Mouse (Mus musculus): ENCODE data around the gene Cenpu. TPM values are rescaled to one million over a fixed set of nuclear protein-coding genes. Genes with fewer than 3 reads are reported as not detected.
A peak's percentile ranks its signal among the peaks of the same experiment; 100 is the strongest.
"Not testable (repeated sequence)": the region's sequence is repeated elsewhere in the genome, so short reads cannot be mapped to it uniquely, and the experiment has no call there.

Cenpu gene
- polyA plus RNA-seq, 1 experiment from 2014 or later, result 18.6 TPM

DNA sequence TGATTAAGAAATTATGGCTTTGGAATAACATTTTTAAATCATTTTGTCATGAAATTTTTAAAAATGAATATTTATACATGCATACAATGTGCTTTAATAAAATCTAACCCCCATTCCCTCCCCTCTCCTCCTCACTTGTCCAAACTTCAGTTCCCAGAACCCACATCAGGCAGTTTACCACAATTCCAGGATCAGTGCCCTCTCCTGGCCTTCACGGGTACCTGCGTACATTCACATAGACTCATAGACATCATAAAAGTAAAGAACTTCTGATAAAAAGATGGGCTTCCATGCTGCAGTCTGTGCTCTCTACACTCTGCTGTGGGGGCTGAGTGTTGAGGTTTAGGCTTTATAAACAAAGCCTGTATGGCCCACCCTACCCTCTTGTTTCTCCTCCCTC is 17.1 kb downstream of the Cenpu start:
- H3K36me3 ChIP-seq (ENCODE audit: inconsistent target), result no peaks in the 10 kb centered on the region
- no peak overlapping the region for H3K27ac ChIP-seq
- H3K79me2 ChIP-seq (ENCODE audit: inconsistent target), result no peaks in the 10 kb centered on the region
- 83% methylated on average over 2 of the region's 2 CpGs for WGBS (ENCODE audit: missing documents)
- no peak overlapping the region for H3K4me3 ChIP-seq (ENCODE audit: inconsistent target)

DNA sequence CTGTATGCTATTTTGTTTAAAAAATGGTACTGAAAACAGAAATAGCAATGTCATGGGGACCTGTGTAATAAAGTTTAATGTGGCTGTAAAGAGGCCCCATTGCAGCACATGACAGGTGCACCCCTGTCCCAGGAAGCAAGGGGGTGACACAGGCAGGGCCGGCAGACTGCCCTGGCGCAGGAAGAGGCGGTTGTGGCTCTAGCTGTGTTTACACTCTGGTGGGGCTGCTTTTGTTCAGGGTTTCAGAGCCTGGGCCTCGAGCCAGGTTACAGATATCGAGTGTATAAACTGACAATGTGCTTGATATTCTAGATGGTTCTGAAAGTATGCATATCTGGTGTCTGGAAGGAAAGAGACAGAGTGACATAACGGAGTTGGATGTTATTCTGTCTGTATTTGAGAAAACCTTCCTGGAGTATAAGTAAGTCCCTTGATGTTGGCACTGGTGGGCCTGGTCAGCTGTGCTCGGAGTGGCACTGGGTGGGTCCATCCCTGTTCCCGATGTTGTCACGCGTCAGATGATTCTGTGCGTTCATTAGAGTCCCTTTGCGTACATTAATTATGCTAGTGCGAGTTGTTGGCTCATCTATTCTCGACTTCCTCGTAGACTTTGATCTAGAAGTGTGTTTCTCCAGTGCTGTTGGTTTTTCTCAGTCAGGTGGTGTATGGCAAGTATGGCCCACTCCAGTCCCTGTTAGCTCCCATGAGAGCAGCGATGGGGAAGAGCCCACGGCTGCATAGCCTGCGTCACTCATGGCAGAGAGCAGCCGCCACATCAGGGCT is 18.0 kb downstream of the Cenpu start:
- Histone ChIP-seq H3K4me3 (ENCODE audit: inconsistent target) (no peak overlapping the region), H3K79me2 (ENCODE audit: inconsistent target) (no peaks in the 10 kb centered on the region), H3K36me3 (ENCODE audit: inconsistent target) (0 out of 2 replicates have a peak, but pooled peaks cover 8% of the 10 kb centered on the region), H3K27ac (no peak overlapping the region)
- WGBS (ENCODE audit: missing documents), result 84% methylated on average over 19 of the region's 19 CpGs

DNA sequence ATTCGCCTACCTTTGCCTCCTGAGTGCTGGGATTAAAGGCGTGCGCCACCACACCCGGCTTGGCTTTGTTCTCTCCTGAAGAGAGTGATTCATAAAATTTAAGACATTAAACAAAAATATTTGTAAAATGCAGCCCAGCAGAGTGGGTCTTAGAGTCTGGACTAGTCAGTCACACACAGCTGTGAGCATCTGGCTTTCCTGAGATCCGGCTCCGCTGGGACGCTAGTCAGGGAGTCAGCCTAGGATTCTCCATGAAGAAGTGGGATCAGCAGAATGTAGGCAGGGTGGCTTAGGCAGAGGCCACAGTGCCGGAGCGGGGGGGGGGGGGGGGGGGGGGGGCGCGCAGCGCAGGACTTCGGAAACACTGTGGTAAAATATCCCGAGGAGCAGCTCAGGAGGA is 18.8 kb downstream of the Cenpu start:
- 96% methylated on average over 12 of the region's 14 CpGs for WGBS (ENCODE audit: missing documents)
- no peaks in the 10 kb centered on the region for H3K79me2 ChIP-seq (ENCODE audit: inconsistent target)
- 0 out of 2 replicates have a peak, but pooled peaks cover 14% of the 10 kb centered on the region for H3K36me3 ChIP-seq (ENCODE audit: inconsistent target)
- H3K4me3 ChIP-seq (ENCODE audit: inconsistent target), result no peak overlapping the region
- no peak overlapping the region for H3K27ac ChIP-seq

DNA sequence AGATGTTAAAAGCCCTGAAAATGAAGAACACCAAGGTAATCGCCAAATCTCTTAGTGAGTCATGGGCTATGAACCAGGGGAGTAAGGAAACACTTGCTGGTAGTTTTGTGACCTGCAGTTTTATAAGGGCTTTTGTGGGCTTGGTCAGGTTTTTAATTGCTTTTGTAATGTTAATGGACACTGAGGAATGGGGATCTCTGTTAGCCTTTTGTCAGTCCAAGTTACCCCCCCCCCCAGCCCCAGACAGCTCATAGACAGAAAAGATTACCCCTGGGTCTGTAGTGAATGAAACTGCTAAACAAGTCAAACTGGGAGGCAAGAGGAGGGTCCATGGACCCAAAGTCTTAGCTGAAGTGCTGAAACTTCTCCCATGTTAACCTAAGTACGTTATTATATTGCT is 21.6 kb downstream of the Cenpu start:
- Histone ChIP-seq H3K79me2 (ENCODE audit: inconsistent target) (no peaks in the 10 kb centered on the region), H3K36me3 (ENCODE audit: inconsistent target) (peaks cover 30% of the 10 kb centered on the region; the same call in 1 of the 2 replicates), H3K4me3 (ENCODE audit: inconsistent target) (no peak overlapping the region), H3K27ac (no peak overlapping the region)
- 100% methylated on average over 2 of the region's 2 CpGs for WGBS (ENCODE audit: missing documents)

DNA sequence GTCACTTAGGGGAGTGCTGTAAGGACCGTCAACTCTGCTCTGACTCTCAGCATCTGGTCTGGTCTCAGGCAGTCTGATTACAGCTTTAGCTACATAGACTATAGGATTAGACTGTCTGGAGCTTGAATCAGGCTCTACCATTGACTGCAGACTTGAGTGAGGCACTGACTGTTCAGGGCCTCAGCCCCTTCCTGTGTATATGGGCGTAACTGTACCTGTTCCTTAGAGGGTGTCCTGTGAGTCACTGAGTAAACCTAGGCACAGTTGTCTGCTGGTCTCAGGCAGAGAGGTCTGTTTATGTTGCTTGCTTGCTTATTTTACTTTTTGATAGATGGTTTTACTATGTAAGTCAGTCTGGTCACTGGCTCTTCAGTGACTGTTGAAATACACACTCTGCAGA is 22.1 kb downstream of the Cenpu start:
- Histone ChIP-seq H3K4me3 (ENCODE audit: inconsistent target) (no peak overlapping the region), H3K79me2 (ENCODE audit: inconsistent target) (no peaks in the 10 kb centered on the region), H3K36me3 (ENCODE audit: inconsistent target) (peaks cover 35% of the 10 kb centered on the region; the same call in 1 of the 2 replicates), H3K27ac (no peak overlapping the region)
- WGBS (ENCODE audit: missing documents), result 96% methylated on average over 2 of the region's 2 CpGs

DNA sequence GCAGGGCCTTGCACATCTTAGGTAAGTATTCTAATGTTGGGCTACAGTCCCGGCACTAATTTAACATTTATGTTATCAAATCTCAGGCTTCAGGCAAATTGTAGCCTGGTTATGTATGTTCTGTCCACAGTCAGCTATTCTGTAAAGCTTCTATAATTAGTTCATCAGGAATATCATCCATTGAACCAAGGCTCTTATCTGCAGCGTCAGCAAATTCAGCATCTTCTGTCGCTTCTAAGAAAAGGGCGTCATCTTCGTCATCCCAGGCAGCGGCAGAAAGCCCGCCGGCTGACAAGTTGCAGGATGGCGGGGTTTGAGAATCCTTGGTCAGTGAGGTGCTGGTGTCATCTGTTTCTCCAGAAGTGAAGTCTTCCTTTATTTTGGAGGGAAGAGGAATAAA is 27.0 kb downstream of the Cenpu start:
- no peak overlapping the region for H3K4me3 ChIP-seq (ENCODE audit: inconsistent target)
- no peak overlapping the region for H3K27ac ChIP-seq
- WGBS (ENCODE audit: missing documents), result 97% methylated on average over 9 of the region's 9 CpGs
- H3K79me2 ChIP-seq (ENCODE audit: inconsistent target), result no peaks in the 10 kb centered on the region
- H3K36me3 ChIP-seq (ENCODE audit: inconsistent target), result peaks cover 62% of the 10 kb centered on the region; the same call in 1 of the 2 replicates

DNA sequence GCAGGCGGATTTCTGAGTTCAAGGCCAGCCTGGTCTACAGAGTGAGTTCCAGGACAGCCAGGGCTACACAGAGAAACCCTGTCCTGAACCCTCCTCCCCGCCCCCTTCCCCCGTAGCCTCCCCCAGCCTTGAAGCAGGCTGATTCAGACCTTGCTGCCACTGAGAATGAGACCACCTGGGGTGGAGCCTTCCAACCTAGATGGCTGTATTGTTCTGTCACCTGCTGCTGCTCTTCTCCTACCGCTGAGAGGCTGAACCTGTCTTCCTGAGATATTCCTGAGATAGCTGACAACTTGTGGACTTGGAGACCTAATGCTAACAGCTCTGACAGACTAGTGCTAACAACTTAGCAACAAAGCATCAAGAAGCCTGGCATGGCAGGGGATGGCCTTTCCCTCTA is 32.5 kb downstream of the Cenpu start:
- not testable (repeated sequence) for H3K79me2 ChIP-seq (ENCODE audit: inconsistent target); H3K4me3 ChIP-seq (ENCODE audit: inconsistent target); H3K27ac ChIP-seq
- 94% methylated on average over 4 of the region's 4 CpGs for WGBS (ENCODE audit: missing documents)
- peaks cover 24% of the 10 kb centered on the region; the same call in 1 of the 2 replicates for H3K36me3 ChIP-seq (ENCODE audit: inconsistent target)

DNA sequence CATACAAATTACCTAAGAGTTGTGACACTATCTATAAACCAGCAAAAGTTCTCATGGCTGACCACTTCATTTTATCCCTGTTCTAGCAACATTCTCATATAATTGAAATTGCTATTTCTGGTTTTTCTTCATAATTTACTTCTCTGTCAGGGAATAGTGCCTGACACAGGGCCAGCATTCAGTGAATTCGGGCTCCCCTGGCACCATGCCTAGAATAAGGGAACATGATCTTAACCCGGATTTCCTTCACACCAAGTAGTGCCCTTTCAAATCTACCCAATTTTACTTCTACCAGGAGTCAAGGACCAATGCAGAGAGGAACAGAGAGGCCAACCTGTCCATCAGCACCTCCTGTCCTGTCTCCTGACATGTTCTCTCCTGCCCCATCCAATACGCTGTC is 33.7 kb downstream of the Cenpu start:
- 48% methylated on average over 3 of the region's 3 CpGs for WGBS (ENCODE audit: missing documents)
- no peaks in the 10 kb centered on the region for H3K79me2 ChIP-seq (ENCODE audit: inconsistent target)
- no peak overlapping the region for H3K27ac ChIP-seq
- peaks cover 11% of the 10 kb centered on the region; the same call in 1 of the 2 replicates for H3K36me3 ChIP-seq (ENCODE audit: inconsistent target)
- H3K4me3 ChIP-seq (ENCODE audit: inconsistent target), result no peak overlapping the region

DNA sequence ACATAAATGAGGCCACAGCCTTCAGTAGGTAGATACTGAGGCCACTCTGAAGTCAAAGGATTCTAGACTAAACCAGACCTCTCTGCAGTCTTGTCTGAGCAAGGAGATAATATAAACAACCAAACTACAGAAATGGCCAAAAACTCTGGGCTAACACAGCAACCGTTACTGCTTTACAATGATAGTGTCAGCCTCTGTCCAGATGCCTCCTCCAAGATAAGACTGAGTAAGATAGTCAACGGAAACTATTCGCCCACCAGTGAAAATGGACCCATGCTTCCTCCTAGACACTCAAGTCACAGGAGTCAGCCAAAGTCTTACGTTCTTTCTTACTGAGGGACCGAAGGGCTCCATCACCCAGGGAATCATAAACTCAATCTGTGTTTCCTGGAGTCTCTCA is 36.1 kb downstream of the Cenpu start:
- no peaks in the 10 kb centered on the region for H3K79me2 ChIP-seq (ENCODE audit: inconsistent target)
- H3K27ac ChIP-seq, result no peak overlapping the region
- no peak overlapping the region for H3K4me3 ChIP-seq (ENCODE audit: inconsistent target)
- no peaks in the 10 kb centered on the region for H3K36me3 ChIP-seq (ENCODE audit: inconsistent target)
- 90% methylated on average over 5 of the region's 5 CpGs for WGBS (ENCODE audit: missing documents)

DNA sequence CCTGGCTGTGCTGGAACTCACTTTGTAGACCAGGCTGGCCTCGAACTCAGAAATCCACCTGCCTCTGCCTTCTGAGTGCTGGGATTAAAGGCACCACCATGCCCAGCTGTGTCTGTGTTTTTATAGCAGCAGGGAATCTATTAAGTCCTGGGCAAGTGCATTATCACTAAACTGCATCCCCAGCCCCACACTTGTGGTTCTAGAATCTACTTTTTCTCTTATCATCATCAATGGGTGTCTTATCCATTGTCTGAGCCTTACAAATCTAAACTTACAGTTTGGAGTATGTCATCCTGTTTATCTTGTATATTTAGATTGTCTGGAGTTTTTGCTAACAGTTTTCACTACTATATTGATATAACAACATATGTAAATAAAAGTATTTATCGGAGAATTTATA is 36.8 kb downstream of the Cenpu start:
- Histone ChIP-seq H3K27ac (no peak overlapping the region), H3K4me3 (ENCODE audit: inconsistent target) (no peak overlapping the region), H3K36me3 (ENCODE audit: inconsistent target) (no peaks in the 10 kb centered on the region), H3K79me2 (ENCODE audit: inconsistent target) (no peaks in the 10 kb centered on the region)
- 91% methylated on average over 2 of the region's 2 CpGs for whole genome bisulfite sequencing (ENCODE audit: missing documents)

DNA sequence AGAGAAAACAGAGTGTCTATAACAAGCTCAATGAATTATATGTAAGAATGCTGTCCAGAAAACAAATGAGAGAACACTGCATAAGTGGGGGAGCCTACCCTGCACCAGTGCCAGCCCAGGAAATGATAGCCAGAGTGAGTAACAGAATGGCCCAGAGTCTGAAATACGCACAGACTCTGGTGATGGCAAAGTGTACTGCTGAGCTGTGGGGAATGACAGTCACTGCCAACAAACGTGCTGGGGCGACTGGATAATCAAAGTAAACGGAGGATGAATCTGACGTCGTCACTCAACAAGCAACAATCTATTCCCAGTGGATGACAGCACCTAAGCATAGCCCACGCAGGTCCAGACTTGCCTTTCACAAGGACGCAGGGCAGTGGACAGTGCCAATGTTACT is 41.2 kb downstream of the Cenpu start:
- WGBS (ENCODE audit: missing documents), result 93% methylated on average over 8 of the region's 8 CpGs
- no peaks in the 10 kb centered on the region for H3K36me3 ChIP-seq (ENCODE audit: inconsistent target)
- no peak overlapping the region for H3K27ac ChIP-seq
- H3K79me2 ChIP-seq (ENCODE audit: inconsistent target), result no peaks in the 10 kb centered on the region
- H3K4me3 ChIP-seq (ENCODE audit: inconsistent target), result no peak overlapping the region

DNA sequence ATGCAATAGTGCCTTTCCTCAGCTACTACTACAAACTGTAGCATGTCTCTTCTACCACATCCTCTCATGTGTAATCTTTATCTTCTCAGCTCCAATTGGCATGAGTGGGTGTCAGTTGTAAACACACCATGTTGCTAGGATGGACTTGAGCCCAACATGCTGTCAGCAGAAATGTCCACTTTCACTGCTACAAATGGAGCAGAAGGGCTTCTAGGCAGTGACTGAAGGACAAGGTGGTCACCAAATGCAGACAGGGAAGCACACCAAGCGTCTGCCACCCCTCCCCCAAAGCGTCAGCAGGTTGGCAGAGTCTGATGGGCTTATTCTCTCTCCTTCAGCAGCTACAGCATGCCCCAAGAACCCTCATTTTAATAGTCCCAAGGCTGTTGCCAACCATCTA is 41.9 kb downstream of the Cenpu start:
- H3K36me3 ChIP-seq (ENCODE audit: inconsistent target), result no peaks in the 10 kb centered on the region
- no peaks in the 10 kb centered on the region for H3K79me2 ChIP-seq (ENCODE audit: inconsistent target)
- WGBS (ENCODE audit: missing documents), result 97% methylated on average over 2 of the region's 2 CpGs

DNA sequence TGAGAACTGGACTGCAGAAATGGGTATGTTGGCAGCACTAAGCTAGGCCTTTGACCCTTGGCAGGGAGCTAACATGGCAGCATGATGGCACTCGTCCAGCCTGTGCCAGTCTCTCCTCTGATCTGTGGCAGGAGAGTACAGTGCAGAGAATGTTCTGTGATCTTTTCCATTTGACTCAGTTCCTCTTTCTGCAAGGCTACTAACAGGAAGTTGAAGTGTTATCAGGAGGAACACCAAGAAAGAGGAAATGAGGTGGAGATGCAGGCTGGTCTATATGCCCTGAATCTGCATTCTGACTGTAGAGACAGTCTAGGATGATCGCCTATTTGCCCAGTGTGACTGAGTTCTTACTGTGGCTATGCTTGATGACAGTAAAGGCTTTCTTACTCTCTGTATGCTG is 43.8 kb downstream of the Cenpu start:
- Histone ChIP-seq H3K27ac (peak overlapping the region; percentile 75), H3K36me3 (ENCODE audit: inconsistent target) (no peaks in the 10 kb centered on the region), H3K79me2 (ENCODE audit: inconsistent target) (no peaks in the 10 kb centered on the region), H3K4me3 (ENCODE audit: inconsistent target) (no peak overlapping the region)
- WGBS (ENCODE audit: missing documents), result 5% methylated on average over 2 of the region's 2 CpGs

More for the DNA sequence above, 41.9 kb downstream of the Cenpu start:
- Histone ChIP-seq H3K4me3 (ENCODE audit: inconsistent target) (no peak overlapping the region), H3K27ac (no peak overlapping the region)

DNA sequence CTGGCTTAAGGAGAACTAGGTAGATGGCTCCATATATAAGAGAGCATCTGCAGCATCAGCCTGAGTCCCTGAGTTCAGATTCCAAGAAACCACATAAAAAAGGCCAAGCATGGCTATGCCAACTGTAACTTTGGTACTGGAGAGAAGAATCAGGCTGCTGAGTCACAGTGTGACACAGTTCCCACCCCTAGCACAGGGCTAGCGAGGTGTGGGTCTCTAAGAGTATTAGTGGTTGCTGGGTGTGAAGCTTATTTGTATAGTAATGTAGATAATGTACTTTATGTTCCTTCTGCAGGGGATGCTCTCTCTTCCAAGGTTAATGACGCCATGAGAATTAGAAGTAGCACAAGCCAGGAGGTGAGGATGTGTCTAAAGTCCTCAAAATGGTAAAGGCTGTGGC is 44.7 kb downstream of the Cenpu start:
- no peak overlapping the region for H3K4me3 ChIP-seq (ENCODE audit: inconsistent target)
- H3K27ac ChIP-seq, result peak overlapping the region; percentile 75
- H3K36me3 ChIP-seq (ENCODE audit: inconsistent target), result no peaks in the 10 kb centered on the region
- no peaks in the 10 kb centered on the region for H3K79me2 ChIP-seq (ENCODE audit: inconsistent target)
- WGBS (ENCODE audit: missing documents), result 79% methylated on average over 2 of the region's 2 CpGs

DNA sequence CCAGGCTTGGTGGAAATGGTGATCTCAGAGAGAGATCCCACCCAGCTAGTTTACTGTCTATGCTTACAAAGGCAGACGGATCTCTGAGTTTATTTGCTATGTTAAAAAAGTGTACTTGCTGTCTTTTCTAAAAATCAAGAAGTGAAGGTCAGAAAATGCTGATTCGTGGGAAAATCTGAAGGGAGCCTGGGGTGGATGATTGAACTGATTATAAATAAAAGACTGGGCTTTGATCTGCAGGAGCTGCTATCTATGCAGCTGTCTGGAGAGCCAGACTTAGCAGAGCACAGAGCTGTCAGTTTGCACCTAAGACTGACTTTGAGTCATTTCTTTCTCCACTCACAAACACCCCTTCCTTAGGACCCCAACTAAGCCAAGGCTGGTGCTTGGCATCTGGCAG is 45.6 kb downstream of the Cenpu start:
- Histone ChIP-seq H3K79me2 (ENCODE audit: inconsistent target) (no peaks in the 10 kb centered on the region), H3K27ac (no peak overlapping the region), H3K4me3 (ENCODE audit: inconsistent target) (no peak overlapping the region), H3K36me3 (ENCODE audit: inconsistent target) (no peaks in the 10 kb centered on the region)
- WGBS (ENCODE audit: missing documents), result 88% methylated on average over 2 of the region's 2 CpGs

DNA sequence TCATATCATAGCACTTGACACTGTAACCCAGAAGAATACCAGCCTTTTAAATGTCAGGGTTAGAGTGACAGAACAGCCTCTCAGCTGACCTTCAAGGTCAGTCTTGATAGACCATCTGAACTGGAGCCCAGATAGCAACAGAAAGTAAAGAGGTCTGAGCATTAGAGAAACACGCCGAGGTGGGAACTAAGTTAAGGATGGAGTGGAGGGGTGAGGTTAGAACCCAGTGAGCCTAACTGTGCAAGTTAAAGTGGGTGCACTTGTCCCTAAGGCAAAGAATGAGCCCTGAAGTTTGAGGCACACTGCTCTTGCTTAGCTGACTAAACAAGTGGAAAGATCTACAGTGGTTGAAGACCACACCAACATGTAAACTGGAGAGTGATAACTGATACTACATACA is 46.3 kb downstream of the Cenpu start:
- H3K4me3 ChIP-seq (ENCODE audit: inconsistent target), result no peak overlapping the region
- no peaks in the 10 kb centered on the region for H3K79me2 ChIP-seq (ENCODE audit: inconsistent target)
- H3K27ac ChIP-seq, result no peak overlapping the region
- WGBS (ENCODE audit: missing documents), result 88% methylated on average over 2 of the region's 2 CpGs
- H3K36me3 ChIP-seq (ENCODE audit: inconsistent target), result no peaks in the 10 kb centered on the region

Measured in macrophage (primary cell).